Mouse (Mus musculus) forebrain, embryonic 11.5 days (tissue): ENCODE measurements around the gene Sox6. TPM values are rescaled to one million over a fixed set of nuclear protein-coding genes. Genes with fewer than 3 reads are reported as not detected.

Experiments
- ATAC-seq: fragments of 200-750 bp; cut with Nextera tagmentation; replicated peaks from 2 replicates; pipeline ENCODE4 v1.8.0; 2017; ENCODE audit warnings: moderate TSS enrichment; ENCODE audit not compliant: low FRiP score
- DNase-seq: peaks from one replicate; pipeline ENCODE4 v3.0.0-alpha.2; 2017; ENCODE audit warnings: low spot score
- H3K27ac ChIP-seq: fragments of 300-500 bp; sonication (generic); 2 replicates; pipeline ENCODE4 v1.5.1; 2014; ENCODE audit warnings: low read depth, low read length
- H3K27me3 ChIP-seq: fragments of 300-500 bp; sonication (generic); 2 replicates; pipeline ENCODE4 v1.6.1; 2014; ENCODE audit warnings: mild to moderate bottlenecking, low read length, mixed read lengths; ENCODE audit not compliant: control insufficient read depth, insufficient read depth
- H3K36me3 ChIP-seq: fragments of 300-500 bp; sonication (generic); 2 replicates; pipeline ENCODE4 v1.6.1; 2014; ENCODE audit warnings: mild to moderate bottlenecking, low read length, moderate library complexity, mixed read lengths; ENCODE audit not compliant: control insufficient read depth, insufficient read depth
- H3K4me1 ChIP-seq: fragments of 300-500 bp; sonication (generic); replicated peaks from 2 replicates; pipeline ENCODE4 v1.6.1; 2014; ENCODE audit warnings: low read length, mixed read lengths; ENCODE audit not compliant: control insufficient read depth, insufficient read depth
- H3K4me2 ChIP-seq: fragments of 300-500 bp; sonication (generic); 2 replicates; pipeline ENCODE4 v1.6.1; 2014; ENCODE audit warnings: low read depth, mild to moderate bottlenecking, low read length, moderate library complexity, mixed read lengths; ENCODE audit not compliant: severe bottlenecking
- H3K4me3 ChIP-seq: fragments of 300-500 bp; sonication (generic); 2 replicates; pipeline ENCODE4 v1.5.1; 2014; ENCODE audit warnings: low read depth, low read length
- H3K9ac ChIP-seq: fragments of 300-500 bp; sonication (generic); 2 replicates; pipeline ENCODE4 v1.6.1; 2014; ENCODE audit warnings: low read length
- H3K9me3 ChIP-seq: fragments of 300-500 bp; sonication (generic); 2 replicates; pipeline ENCODE4 v1.6.1; 2016; ENCODE audit warnings: low read length, mixed read lengths; ENCODE audit not compliant: control insufficient read depth
- WGBS: fragments of 180-500 bp; shearing (Covaris S2); extraction: QIAGEN DNeasy Blood & Tissue Kit; methylation state at CpG from one replicate; pipeline ENCODE4 v1.1.7; 2014; 5-methylcytosine and 5-hydroxymethylcytosine counted together
- polyA plus RNA-seq: library from polyadenylated mRNA; unstranded; fragments of >200 nt; fragmentation: Nextera tagmentation; extraction: Ambion mirVana; gene quantifications from 2 replicates; pipeline ENCODE4 v1.2.1, GENCODE M21; 2014

The Sox6 gene
- polyA plus RNA-seq, 1 experiment from 2014 or later, result 154 TPM

- H3K27me3 ChIP-seq, result no peaks in the 10 kb centered on the region
- no peak overlapping the region for H3K9ac ChIP-seq
- H3K4me3 ChIP-seq, result no peak overlapping the region
- no peaks in the 10 kb centered on the region; the same call in 1 of the 2 replicates for H3K4me1 ChIP-seq
- no peak for ATAC-seq
- H3K27ac ChIP-seq, result no peak overlapping the region
- H3K4me2 ChIP-seq, result no peak overlapping the region
- DNase-seq, result no peak
- 75% methylated on average over 6 of the region's 6 CpGs for WGBS
- H3K9me3 ChIP-seq, result no peaks in the 10 kb centered on the region
- H3K36me3 ChIP-seq, result no peaks in the 10 kb centered on the region; the same call in 1 of the 2 replicates
Observed at GRCm38 (mm10) chr7:115941766-115942165, 96.8 kb downstream of the Sox6 start.

GRCm38 (mm10) chr7:115939292-115939691, 99.3 kb downstream of the Sox6 start:
- ATAC-seq (no peak), DNase-seq (no peak)
- Histone ChIP-seq H3K27me3 (no peaks in the 10 kb centered on the region), H3K9ac (no peak overlapping the region), H3K27ac (no peak overlapping the region), H3K9me3 (no peaks in the 10 kb centered on the region), H3K4me1 (no peaks in the 10 kb centered on the region; the same call in 1 of the 2 replicates), H3K36me3 (no peaks in the 10 kb centered on the region; the same call in 1 of the 2 replicates), H3K4me2 (no peak overlapping the region), H3K4me3 (no peak overlapping the region)
- 91% methylated on average over 5 of the region's 5 CpGs for WGBS

- 78% methylated on average over 1 of the region's 1 CpGs for WGBS
- H3K27me3 ChIP-seq, result no peaks in the 10 kb centered on the region
- DNase-seq (no peak), ATAC-seq (no peak)
- H3K9me3 ChIP-seq, result no peaks in the 10 kb centered on the region
- no peak overlapping the region for H3K27ac ChIP-seq
- no peaks in the 10 kb centered on the region for H3K4me1 ChIP-seq
- no peaks in the 10 kb centered on the region for H3K36me3 ChIP-seq
- no peak overlapping the region for H3K4me2 ChIP-seq
- H3K9ac ChIP-seq, result no peak overlapping the region
- H3K4me3 ChIP-seq, result no peak overlapping the region
Observed at GRCm38 (mm10) chr7:115936908-115937307, 101.7 kb downstream of the Sox6 start.

GRCm38 (mm10) chr7:115915338-115915737, 123.3 kb downstream of the Sox6 start:
- H3K4me1 ChIP-seq, result peaks cover 5% of the 10 kb centered on the region; the same call in 1 of the 2 replicates
- H3K4me3 ChIP-seq, result no peak overlapping the region
- no peaks in the 10 kb centered on the region for H3K36me3 ChIP-seq
- ATAC-seq (no peak), DNase-seq (no peak)
- no peaks in the 10 kb centered on the region for H3K27me3 ChIP-seq
- H3K27ac ChIP-seq, result no peak overlapping the region
- no peak overlapping the region for H3K4me2 ChIP-seq
- WGBS, result 93% methylated on average over 1 of the region's 1 CpGs
- no peaks in the 10 kb centered on the region for H3K9me3 ChIP-seq
- H3K9ac ChIP-seq, result no peak overlapping the region

GRCm38 (mm10) chr7:115910313-115910712, 128.3 kb downstream of the Sox6 start:
- Histone ChIP-seq H3K36me3 (no peaks in the 10 kb centered on the region), H3K4me1 (no peaks in the 10 kb centered on the region), H3K4me3 (no peak overlapping the region), H3K27me3 (no peaks in the 10 kb centered on the region), H3K4me2 (no peak overlapping the region), H3K9me3 (no peaks in the 10 kb centered on the region), H3K27ac (no peak overlapping the region), H3K9ac (no peak overlapping the region)
- ATAC-seq, result no peak
- DNase-seq, result no peak
- 90% methylated on average over 1 of the region's 1 CpGs for WGBS

- Histone ChIP-seq H3K4me3 (no peak overlapping the region), H3K4me1 (peaks cover 14% of the 10 kb centered on the region), H3K36me3 (no peaks in the 10 kb centered on the region), H3K27me3 (no peaks in the 10 kb centered on the region), H3K27ac (no peak overlapping the region), H3K4me2 (no peak overlapping the region), H3K9ac (no peak overlapping the region), H3K9me3 (no peaks in the 10 kb centered on the region)
- no peak for DNase-seq
- no peak for ATAC-seq
- 53% methylated on average over 9 of the region's 9 CpGs for WGBS
Observed at GRCm38 (mm10) chr7:115904798-115905207, 133.8 kb downstream of the Sox6 start.

GRCm38 (mm10) chr7:115903931-115904797, 134.4 kb downstream of the Sox6 start:
- Histone ChIP-seq H3K4me3 (no peak overlapping the region), H3K4me1 (peaks cover 14% of the 10 kb centered on the region), H3K4me2 (no peak overlapping the region), H3K9me3 (no peaks in the 10 kb centered on the region), H3K36me3 (no peaks in the 10 kb centered on the region), H3K9ac (no peak overlapping the region), H3K27me3 (no peaks in the 10 kb centered on the region), H3K27ac (no peak overlapping the region)
- ATAC-seq (no peak), DNase-seq (no peak)
- 34% methylated on average over 5 of the region's 5 CpGs for WGBS

GRCm38 (mm10) chr7:115903368-115903767, 135.2 kb downstream of the Sox6 start:
- Histone ChIP-seq H3K4me2 (no peak overlapping the region), H3K4me3 (no peak overlapping the region), H3K9me3 (no peaks in the 10 kb centered on the region), H3K27ac (peak overlapping the region; percentile 28; the same call in 1 of the 2 replicates), H3K4me1 (peaks cover 14% of the 10 kb centered on the region), H3K27me3 (no peaks in the 10 kb centered on the region), H3K36me3 (no peaks in the 10 kb centered on the region), H3K9ac (no peak overlapping the region; the same call in 1 of the 2 replicates)
- 14% methylated on average over 1 of the region's 1 CpGs for WGBS
- peak; percentile 67 for ATAC-seq
- peak; percentile 59 for DNase-seq

- DNase-seq (no peak), ATAC-seq (no peak)
- H3K36me3 ChIP-seq, result no peaks in the 10 kb centered on the region
- H3K4me2 ChIP-seq, result no peak overlapping the region
- no peak overlapping the region for H3K27ac ChIP-seq
- no peaks in the 10 kb centered on the region for H3K27me3 ChIP-seq
- WGBS, result 87% methylated on average over 6 of the region's 6 CpGs
- H3K9me3 ChIP-seq, result no peaks in the 10 kb centered on the region
- H3K9ac ChIP-seq, result no peak overlapping the region
- no peaks in the 10 kb centered on the region for H3K4me1 ChIP-seq
- no peak overlapping the region for H3K4me3 ChIP-seq
Observed at GRCm38 (mm10) chr7:115895831-115896230, 142.8 kb downstream of the Sox6 start.
